Mouse (Mus musculus) ovary, postnatal 14 days (tissue): ENCODE data around the gene Arl8b.
"Not testable (repeated sequence)": the region's sequence is repeated elsewhere in the genome, so short reads cannot be mapped to it uniquely, and the experiment has no call there.

Experiments used
- DNase-seq: peaks from one replicate; pipeline ENCODE4 v3.0.0; 2022; ENCODE audit warnings: low spot score

Gene Arl8b

DNA sequence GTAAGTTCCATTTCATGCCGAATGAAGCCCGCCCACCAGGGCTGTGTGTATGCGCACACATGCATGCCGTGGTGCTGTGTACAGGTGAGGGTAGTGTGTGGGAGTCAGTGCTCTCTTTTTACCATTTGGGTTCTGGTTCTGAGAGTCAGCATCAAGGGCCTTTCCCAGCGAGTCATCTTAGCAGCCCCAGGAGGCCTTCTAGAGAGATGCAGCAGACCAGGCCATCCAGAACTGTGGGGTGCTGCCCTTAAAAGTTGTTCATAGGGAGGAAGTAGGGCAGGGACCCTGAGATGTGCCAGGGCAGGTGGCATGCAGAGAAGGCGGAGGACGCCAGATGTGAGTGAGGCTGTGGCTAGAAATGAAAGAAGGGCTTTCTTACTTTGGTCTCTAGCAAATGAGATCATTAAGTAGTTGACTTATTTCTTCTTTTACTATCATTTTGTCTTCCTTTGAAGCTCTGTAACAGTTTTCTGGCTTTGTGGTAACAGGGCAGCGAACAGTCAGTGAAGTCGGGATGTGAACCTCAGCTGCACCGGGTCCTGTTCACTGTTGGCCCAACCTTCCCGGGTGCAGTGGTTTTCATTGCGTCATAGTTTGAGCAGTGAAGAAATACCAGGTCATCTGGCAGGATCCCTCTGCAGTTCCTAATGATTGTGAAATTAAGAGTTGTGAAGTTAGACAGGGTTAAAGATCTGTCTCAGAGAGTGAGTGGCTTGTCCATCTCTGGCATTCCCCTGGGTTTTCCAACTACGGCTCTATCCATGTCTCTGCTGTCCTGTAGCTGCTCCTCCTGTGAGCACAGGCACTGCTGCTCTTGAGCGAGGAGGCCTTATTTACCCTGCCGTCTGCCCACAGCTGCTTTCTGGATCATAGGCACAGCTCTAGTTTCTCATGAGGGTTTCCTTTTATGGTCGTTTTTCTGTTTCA lies 53.1 kb downstream of the Arl8b start:
- no peak for DNase-seq

DNA sequence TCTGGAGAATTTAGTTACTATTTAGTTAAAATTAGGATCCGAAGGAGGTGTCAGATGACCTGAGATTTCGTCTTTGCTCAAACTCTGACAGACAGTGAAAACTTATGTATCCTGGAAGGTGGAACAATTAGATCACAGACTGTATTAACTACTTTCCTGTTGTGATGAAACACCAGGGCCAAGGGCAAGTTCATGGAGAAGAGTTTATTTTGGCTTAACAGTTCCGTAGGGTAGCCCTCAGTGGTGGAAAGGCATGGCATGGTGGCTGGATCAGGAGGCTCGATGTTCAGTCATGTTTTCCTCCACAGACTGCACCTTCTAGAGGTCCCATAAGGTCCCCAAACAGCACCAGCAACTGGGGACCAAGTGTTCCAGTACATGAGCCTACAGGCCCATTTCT lies 54.2 kb downstream of the Arl8b start:
- no peak for DNase-seq

DNA sequence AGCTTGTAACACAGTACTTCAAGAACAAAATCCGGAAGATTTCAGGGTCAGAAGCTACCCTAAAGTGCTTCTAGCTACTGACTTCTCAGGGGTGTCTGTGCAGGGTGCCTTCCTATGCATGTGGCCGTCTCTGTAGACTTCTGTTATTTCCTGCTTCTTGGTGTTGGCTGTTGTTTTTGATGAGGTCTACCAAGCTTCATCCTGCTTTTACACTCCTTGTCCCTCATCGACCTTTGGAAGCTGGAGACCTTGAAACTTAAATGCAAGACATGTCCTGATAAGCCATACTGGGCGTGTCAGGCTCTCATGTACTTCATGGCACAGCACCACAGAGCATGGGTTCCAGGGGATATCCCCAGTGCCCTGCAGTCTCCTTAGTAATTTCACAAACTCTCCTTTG lies 55.1 kb downstream of the Arl8b start:
- no peak for DNase-seq

DNA sequence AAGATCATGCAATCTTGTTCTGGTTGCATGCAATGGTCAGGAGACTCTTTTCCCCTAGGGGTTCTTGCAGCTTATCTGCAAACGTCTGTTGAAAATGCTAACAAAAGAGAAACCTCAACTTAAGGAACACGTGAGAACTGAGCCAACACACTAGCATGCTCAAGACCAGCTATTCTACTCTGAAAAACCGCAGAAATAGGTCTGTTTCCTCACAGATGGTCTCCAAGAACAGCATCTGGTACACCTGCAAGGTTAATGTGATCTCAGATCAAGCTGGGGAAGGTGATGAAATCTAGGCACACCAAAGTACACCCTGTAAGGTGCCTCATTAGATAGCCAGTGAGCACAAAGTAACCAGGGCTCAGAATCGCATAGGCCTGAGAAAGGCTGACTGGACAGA lies 56.5 kb downstream of the Arl8b start:
- no peak for DNase-seq

DNA sequence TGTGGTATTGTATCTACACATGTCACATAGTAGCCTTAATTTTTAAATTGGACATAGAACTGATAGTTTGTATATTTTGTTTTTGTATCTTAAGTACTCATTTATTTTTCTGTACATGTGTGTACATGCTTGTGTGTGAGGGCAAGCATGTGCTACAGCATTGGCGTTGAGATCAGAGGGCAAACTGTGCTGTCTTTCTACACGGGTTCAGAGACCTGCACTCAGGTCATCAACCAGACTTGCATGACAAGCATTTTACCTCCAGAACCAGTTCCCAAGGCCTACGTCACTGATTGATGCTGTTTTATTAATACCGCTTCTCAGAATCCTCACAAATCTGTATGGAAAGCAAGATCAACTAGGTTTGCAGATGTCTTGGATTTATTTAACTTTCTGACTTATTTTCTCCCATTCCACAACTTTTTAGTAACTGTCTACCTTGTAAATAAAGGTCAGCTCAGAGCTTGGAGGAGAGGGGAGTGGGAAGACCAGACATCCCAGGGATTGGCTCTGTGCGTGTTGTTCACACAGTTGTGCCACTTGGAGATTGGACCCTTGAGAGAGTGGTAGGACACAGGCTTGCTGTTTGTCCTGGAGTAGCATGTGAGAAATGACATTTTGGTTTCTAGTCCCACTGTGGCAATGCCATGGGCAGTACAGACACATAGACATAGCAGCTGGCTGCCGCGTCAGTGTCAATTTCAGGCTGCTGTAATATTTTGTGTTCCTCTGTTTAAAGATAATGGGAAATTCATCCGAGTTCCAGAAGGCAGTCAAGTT lies 58.2 kb downstream of the Arl8b start:
- no peak for DNase-seq

DNA sequence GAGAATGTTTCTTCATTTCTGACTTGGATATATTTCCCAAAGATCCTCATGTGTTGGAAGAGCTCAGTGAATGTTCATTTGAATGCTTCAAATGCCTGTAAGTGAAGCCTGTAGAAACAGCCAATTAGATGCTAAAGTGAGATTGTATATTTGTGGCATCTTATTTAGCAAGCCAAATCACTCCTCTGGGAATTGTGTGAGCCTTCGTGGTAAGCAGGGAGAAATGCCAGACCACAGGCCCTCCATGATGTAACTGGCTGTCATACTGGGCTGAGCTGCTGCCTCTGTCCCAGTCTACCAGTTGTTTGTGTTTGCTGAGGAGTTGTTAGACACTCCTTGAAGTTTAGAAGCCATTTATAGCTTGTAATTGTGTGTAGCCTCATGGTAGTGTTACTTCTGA lies 60.8 kb downstream of the Arl8b start:
- DNase-seq = no peak

DNA sequence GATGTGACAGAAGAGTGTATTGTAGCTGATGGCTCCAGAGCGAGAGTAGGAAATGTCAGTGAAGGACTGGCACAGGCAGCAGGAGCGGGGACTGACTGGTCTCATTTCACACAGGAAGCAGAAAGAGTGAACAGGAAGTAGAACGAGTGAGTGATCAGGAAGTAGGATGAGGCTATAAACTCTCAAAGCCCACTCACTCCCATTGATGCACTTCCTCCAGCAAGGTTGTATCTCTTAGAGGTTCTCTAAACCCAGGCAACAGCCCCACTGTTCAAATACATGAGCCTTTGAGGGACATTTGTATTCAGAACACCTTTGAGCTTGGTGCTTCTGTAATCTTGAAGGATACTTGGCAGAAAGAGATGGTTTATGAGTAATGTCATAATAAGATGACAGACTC lies 61.2 kb downstream of the Arl8b start:
- DNase-seq = no peak

DNA sequence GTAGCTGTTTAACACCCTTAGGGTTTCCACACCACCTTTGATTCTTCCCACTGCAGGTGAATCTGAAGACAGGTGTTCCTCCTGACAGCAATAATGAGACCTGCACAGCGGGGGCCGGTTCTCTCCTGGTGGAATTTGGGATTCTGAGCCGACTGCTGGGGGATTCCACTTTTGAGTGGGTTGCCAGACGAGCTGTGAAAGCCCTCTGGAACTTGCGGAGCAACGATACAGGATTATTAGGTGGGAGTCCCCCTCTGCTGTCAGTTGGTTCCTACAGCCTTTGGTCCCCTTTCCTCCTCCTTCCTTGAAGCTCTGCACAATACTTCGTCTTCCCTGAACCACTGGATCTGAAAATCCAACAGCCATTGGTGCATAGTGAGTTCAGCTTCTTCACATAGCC lies 61.9 kb downstream of the Arl8b start:
- no peak for DNase-seq

DNA sequence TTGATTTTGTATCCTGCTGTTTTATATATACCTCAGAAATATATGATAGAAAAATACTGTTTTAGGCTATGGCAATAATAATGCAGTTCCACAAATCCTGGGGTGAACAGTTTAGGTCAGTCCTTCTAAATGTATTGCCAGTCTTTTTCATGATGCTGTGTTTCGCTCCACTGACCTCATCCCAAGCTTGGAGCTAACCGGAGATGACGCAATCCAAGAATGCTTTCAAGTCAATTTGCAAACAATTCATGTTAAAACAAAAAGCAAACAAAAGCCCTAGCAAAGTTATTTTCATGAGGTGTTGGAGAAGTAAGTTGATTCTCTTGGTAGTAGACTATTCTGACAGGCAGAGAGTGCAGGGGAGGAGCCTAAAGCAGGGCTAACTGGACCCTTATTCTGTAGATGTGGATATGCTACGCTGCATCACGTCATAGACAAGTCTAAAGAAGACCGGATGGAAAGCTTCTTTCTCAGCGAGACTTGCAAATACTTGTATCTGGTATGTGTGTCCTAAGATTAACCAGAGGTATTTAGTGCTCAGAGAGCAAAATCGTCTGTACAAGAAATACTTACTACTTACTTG lies 69.3 kb downstream of the Arl8b start:
- no peak for DNase-seq

DNA sequence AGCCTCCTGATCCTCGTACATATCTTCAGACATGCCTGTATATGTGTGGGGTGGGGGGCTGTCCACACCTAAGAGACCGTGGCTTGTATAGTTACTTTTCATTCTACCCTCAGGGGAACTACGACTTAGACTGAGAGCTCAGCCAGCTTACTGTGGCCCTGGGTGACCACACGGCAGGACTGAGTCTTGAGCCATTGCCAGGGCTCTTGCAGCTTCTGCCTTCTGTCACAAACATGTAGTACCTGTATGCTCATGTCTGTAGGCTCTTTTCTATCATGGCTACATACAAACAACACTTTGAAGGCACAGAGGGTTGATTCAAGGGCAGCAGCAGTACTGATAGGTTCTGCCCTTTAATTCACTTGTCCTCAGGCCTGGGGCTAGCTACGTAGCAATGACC lies 70.1 kb downstream of the Arl8b start:
- DNase-seq = no peak

DNA sequence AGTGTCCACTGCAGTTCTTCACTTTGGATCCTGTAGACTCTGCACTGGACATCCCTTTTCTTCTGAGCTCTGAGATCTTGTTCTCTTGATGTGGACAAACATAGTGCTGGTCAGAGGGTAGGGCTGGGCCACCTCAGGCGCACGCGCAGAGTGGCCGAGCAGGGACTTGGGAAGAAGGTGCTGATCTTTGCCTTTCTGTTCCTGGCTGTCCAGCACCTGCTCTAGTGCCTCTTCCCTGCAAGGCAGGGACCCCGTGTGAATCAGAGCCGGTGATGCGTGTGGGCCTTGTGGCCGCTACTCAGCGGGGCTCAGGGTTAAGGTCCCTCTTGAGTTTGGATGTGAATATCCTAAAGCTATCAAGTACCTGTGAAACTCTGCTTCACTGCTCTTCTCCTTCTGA lies 75.7 kb downstream of the Arl8b start:
- DNase-seq = no peak

DNA sequence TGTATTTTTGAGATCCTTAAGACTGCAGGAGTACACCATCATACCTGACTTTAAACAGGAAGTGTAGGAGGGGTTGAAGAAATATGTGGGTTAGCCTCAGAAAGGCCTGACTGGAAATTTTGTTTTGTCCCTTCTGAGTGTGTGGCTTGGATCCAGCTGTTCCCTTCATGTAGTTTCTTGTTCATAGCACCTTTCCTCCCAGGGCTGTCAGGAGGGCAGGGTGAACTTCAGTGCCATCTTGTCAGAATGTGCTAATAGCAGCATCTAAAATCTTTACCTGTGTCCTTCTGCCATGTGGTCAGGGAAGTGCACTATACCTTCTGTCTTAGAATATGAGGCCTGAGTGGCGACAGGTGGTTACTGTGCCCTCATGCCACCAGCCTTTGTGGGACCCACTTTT lies 78.3 kb downstream of the Arl8b start:
- DNase-seq = no peak

DNA sequence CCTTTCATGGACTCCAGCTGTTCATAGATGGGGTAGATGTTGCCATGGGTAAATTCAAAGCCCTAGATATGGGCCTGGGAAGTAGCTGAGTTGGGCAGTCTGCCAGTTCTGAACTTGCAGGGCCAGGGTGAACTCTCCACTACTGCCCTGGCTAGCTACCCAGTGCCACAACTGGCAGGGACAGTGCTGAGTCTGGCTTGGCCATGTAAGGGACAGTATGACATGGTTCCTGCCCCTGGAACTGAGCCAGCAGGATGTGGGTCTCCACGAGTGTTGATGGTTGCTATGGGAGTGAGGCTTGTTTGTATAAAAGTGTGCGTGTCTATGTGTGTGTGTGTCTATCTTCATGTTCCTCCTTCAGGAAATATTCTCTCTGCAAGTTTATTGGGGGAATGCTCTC lies 79.6 kb downstream of the Arl8b start:
- DNase-seq = no peak

DNA sequence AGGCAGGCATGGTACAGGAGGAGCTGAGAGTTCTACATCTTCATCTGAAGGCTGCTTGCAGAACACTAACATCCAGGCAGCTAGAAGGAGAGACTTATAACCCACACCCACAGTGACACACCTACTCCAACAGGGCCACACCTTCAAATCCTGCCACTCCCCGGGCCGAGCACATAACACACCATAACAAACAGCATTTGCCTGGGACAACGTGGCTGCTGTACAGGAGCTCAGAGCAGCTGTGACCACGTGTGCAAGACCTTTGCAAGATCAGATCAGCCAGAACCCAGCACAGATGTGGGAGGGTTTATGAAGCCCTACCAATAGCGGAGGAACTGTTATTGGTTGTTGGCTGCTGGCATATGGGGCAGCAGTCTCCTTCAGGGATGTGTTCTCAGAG lies 83.4 kb downstream of the Arl8b start:
- DNase-seq = no peak

DNA sequence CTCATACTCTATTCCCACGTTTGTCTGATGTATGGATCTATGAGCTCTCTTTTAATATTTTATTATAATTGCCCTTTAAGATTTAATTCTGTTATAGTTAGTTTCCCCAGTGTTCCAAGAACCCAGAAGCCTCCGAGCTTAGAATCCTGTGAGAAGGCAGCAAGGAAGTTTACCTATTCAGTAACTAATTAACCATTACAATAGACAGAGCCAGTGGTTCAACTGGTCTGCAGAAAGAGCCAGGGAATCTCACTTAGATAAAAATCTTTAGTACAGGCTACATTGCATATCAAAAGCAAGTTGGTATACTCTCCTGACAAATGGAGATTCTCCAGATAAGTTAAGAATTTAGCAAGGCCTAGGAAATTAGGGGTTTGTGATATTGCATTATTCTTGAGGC lies 86.1 kb downstream of the Arl8b start:
- DNase-seq = not testable (repeated sequence)

DNA sequence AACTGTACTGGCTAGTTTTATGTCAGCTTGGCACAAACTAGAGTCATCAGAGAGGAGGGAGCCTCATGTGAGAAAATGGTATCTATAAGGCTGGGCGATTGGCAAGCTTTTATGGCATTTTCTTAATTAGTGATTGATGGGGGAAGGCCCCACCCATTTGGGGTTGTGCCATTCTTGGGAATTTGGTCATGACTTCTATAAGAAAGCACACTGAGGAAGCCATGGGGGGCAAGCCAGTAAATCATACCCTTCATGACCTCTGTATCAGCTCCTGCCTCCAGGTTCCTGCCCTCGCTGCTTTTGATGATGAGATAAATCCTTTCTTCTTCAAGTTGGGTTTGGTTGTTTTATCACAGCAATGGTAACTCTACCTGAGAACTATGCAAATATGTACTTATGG lies 87.5 kb downstream of the Arl8b start:
- DNase-seq = no peak

DNA sequence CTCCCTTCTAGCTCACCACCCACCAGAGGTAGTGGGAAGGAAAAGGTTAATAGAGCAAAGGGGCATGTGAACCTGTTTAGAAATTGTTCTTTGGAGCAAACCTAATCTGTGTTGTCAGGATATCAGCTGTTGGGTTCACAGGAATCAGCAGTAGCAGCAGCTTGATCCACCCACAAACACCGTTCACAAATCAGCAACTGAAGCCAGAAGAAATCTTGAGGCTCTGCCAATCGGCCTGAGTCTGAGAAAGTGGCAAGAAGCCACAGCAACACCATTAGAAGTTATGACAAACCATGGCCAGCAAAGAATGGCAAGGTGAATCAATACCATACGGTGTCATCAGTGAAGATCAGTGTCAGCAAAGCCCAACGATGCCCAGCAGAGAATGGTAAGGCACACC lies 88.4 kb downstream of the Arl8b start:
- no peak for DNase-seq
